Mouse (Mus musculus) heart, postnatal 0 days (tissue): ENCODE measurements around the gene Fbxo7.

Experiments
- CTCF ChIP-seq: IDR thresholded peaks from 2 replicates; pipeline ENCODE4 v1.5.1; 2016; ENCODE audit warnings: antibody characterized with exemption, control low read depth, low read depth
- EP300 ChIP-seq: IDR thresholded peaks from 2 replicates; pipeline ENCODE4 v1.6.1; 2016; ENCODE audit warnings: antibody characterized with exemption, low read depth

DNA sequence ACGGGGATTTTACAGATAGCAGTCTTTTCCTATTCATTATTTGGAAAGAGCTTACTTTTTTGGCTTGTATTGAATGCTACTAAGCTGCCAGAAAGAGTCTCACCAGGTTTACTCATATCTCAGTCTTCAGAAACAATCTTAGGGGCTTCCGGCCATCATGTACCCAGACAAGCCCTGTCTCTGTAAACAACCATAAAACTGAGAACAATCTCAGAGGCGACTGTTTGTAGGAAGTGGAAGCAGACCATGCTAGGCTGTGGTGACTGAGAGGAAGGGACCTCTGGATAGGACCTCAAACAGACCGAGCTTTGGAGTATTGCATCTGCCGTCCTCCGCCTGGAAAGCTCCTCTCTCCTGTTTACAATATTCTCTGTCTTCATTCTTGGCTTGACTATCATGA, 76.6 kb downstream of the Fbxo7 start:
- TF ChIP-seq CTCF (no peak), EP300 (no peak)
